In genomic region chr15:97826588-97827261, GRCm38 (mm10) we compare ENCODE assay signal across 1 mouse cellular context.
TF ChIP-seq lines count a peak whose summit lies in the region.

No protein-coding gene starts in this region.

TF ChIP-seq in CH12.LX, 34 proteins besides CTCF, POLR2A, EP300 and RAD21:
- no peak for TF ChIP-seq TBP (conservative IDR thresholded peaks at IDR 0.05; ENCODE audit: low read depth, low read length)
- TF ChIP-seq IRF4 (IDR thresholded peaks at IDR 0.05; ENCODE audit: low read depth, low read length): 0 out of 2 replicates have a peak, but pooled peaks have one; percentile 7
- TF ChIP-seq GABPA (IDR thresholded peaks at IDR 0.05; ENCODE audit: insufficient replicate concordance, low read depth, low read length): no peak
